Mouse (Mus musculus) testis, adult 2 months (tissue): ENCODE results near the gene Il17ra. TPM values are rescaled to one million over a fixed set of nuclear protein-coding genes. Genes with fewer than 3 reads are reported as not detected.

Source experiments
- H3K27ac ChIP-seq: fragments of 200-500 bp; 2 replicates; pipeline ENCODE4 v1.5.1; 2012; ENCODE audit warnings: low read depth, low read length; ENCODE audit not compliant: control insufficient read depth, insufficient read depth
- H3K27me3 ChIP-seq: fragments of 200-500 bp; 2 replicates; pipeline ENCODE4 v1.6.1; 2012; ENCODE audit warnings: mild to moderate bottlenecking, low read length, moderate library complexity; ENCODE audit not compliant: control insufficient read depth, insufficient read depth
- H3K36me3 ChIP-seq: fragments of 200-500 bp; 2 replicates; pipeline ENCODE4 v1.6.1; 2012; ENCODE audit warnings: mild to moderate bottlenecking, low read length; ENCODE audit not compliant: control insufficient read depth, insufficient read depth
- H3K4me1 ChIP-seq: fragments of 200-500 bp; 2 replicates; pipeline ENCODE4 v1.6.1; 2012; ENCODE audit warnings: low read length; ENCODE audit not compliant: control insufficient read depth, insufficient read depth
- H3K4me3 ChIP-seq: fragments of 200-500 bp; 2 replicates; pipeline ENCODE4 v1.5.1; 2012; ENCODE audit warnings: low read depth, mild to moderate bottlenecking, low read length, moderate library complexity, mixed read lengths; ENCODE audit not compliant: control insufficient read depth
- CTCF ChIP-seq: fragments of 200-500 bp; IDR thresholded peaks from 2 replicates; pipeline ENCODE4 v1.5.1; 2012; ENCODE audit warnings: low read depth, mild to moderate bottlenecking, inconsistent platforms, low read length, moderate library complexity; ENCODE audit not compliant: control insufficient read depth, insufficient read depth, insufficient replicate concordance
- POLR2A ChIP-seq: fragments of 200-500 bp; IDR thresholded peaks from 2 replicates; pipeline ENCODE4 v1.6.1; 2012; ENCODE audit warnings: low read depth, mild to moderate bottlenecking, inconsistent platforms, low read length, moderate library complexity; ENCODE audit not compliant: control insufficient read depth
- polyA plus RNA-seq: library from polyadenylated mRNA; depleted of rRNA; stranded (reverse); fragments of >200 nt; gene quantifications from 2 replicates; pipeline ENCODE4 v1.2.3, GENCODE M21; 2012

Gene Il17ra
- polyA plus RNA-seq, 1 experiment, result 4.6 TPM

GRCm38 (mm10) chr6:120510425-120510824 is 47.4 kb downstream of the Il17ra start:
- H3K27ac ChIP-seq, result no peak overlapping the region
- no peaks in the 10 kb centered on the region for H3K4me1 ChIP-seq
- no peak overlapping the region for H3K4me3 ChIP-seq
- TF ChIP-seq CTCF (no peak), POLR2A (no peak)
- 0 out of 2 replicates have a peak, but pooled peaks cover 1% of the 10 kb centered on the region for H3K36me3 ChIP-seq
- no peaks in the 10 kb centered on the region for H3K27me3 ChIP-seq

- Histone ChIP-seq H3K27me3 (no peaks in the 10 kb centered on the region), H3K4me3 (no peak overlapping the region), H3K27ac (no peak overlapping the region), H3K4me1 (no peaks in the 10 kb centered on the region), H3K36me3 (0 out of 2 replicates have a peak, but pooled peaks cover 1% of the 10 kb centered on the region)
- TF ChIP-seq CTCF (no peak), POLR2A (no peak)
Measured at GRCm38 (mm10) chr6:120511212-120511611, 48.2 kb downstream of the Il17ra start.

DNA sequence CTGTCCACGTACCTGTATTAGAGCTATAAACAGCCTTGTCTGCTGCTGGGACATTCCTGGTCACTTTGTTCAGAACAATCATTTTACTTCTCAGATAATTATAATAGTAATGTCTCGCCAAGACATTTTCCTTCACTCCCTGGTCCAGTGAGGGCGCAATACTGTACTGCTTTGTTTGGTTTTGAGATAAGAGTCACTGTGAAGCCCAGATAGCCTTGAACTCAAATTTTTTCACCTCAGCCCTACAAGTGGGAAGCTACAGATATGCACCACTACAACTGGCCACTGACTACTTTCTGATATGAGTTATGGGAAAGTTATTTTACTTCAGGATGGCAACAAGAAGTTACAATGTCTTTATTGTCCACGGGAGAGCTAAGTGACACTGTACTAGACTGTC is 53.4 kb downstream of the Il17ra start:
- Histone ChIP-seq H3K4me3 (no peak overlapping the region), H3K4me1 (peaks cover 3% of the 10 kb centered on the region; the same call in 1 of the 2 replicates), H3K27me3 (no peaks in the 10 kb centered on the region), H3K27ac (peak overlapping the region; percentile 73; the same call in 1 of the 2 replicates), H3K36me3 (peaks cover 1% of the 10 kb centered on the region; the same call in 1 of the 2 replicates)
- TF ChIP-seq POLR2A (no peak), CTCF (no peak)

DNA sequence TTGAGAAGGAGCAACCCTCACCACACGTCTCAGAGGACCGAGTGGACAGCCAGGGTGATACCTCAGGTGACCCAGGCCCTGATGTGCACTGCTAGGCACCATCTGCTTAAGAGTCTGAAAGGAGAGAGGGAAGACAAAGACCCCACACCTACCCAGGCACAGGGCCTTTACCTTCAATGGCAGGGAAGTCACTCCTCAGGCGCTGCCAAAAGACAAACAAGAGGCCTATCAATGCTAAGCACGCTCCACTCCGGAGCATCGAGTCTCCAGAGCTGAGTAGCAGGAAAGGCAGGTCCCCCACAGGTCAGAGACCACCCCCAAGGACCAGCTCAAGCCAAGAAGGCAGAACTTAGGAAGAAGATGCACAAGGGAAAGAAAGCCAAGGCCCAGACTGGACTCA is 53.8 kb downstream of the Il17ra start:
- H3K4me1 ChIP-seq, result peaks cover 3% of the 10 kb centered on the region; the same call in 1 of the 2 replicates
- TF ChIP-seq POLR2A (no peak), CTCF (no peak)
- H3K4me3 ChIP-seq, result no peak overlapping the region
- peaks cover 1% of the 10 kb centered on the region; the same call in 1 of the 2 replicates for H3K36me3 ChIP-seq
- H3K27me3 ChIP-seq, result no peaks in the 10 kb centered on the region
- H3K27ac ChIP-seq, result peak overlapping the region; percentile 73

DNA sequence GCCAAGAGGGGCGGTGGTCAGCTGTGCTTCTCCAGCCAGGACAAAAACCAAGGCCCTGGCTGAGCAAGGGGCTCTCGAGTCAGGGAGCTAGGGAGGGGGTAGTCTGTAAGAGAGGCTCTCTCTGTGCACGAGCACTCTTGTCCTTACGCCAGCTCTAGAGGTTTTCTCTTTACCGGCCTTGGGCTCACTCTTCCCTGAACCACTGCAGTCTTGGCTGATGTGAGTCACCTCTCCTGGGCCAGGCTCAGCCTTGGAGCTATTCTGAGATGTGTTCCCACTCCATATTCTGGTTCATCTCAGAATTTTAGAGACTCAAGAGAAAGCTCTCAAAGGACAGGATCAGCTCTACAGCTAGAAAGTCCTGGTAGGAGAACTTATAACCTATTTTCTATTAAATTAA is 54.3 kb downstream of the Il17ra start:
- Histone ChIP-seq H3K4me1 (peaks cover 3% of the 10 kb centered on the region; the same call in 1 of the 2 replicates), H3K4me3 (no peak overlapping the region), H3K27me3 (no peaks in the 10 kb centered on the region), H3K36me3 (peaks cover 1% of the 10 kb centered on the region), H3K27ac (peak overlapping the region; percentile 73)
- TF ChIP-seq CTCF (no peak), POLR2A (no peak)

GRCm38 (mm10) chr6:120519647-120520046 is 56.6 kb downstream of the Il17ra start:
- Histone ChIP-seq H3K4me1 (peaks cover 3% of the 10 kb centered on the region; the same call in 1 of the 2 replicates), H3K27ac (no peak overlapping the region), H3K27me3 (no peaks in the 10 kb centered on the region), H3K4me3 (no peak overlapping the region), H3K36me3 (peaks cover 1% of the 10 kb centered on the region)
- TF ChIP-seq CTCF (no peak), POLR2A (no peak)

DNA sequence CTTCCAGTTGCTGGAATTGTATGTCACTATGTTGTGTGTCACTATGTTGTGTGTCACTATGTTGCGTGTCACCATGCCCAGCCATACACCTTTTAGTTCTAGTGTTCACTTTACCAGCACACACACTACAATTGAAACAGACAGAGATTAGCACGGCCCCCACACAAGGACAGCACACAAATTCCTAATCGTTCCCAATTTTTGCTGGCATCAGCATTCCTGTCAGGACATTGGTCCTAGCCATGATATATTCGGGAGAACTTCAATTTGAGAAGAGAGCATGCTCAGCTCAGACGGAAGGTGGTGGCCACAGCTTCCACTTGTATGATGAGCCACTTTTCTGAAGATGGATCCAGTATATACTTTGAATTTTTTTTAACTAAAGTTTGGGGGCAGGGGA is 61.7 kb downstream of the Il17ra start:
- Histone ChIP-seq H3K36me3 (peaks cover 1% of the 10 kb centered on the region; the same call in 1 of the 2 replicates), H3K27ac (no peak overlapping the region), H3K27me3 (no peaks in the 10 kb centered on the region), H3K4me3 (no peak overlapping the region), H3K4me1 (no peaks in the 10 kb centered on the region; the same call in 1 of the 2 replicates)
- TF ChIP-seq CTCF (no peak), POLR2A (no peak)
